8 mouse cellular contexts compared by ENCODE assay signal in genomic region chr6:41605794-41606104, GRCm38 (mm10). TPM values are rescaled to one million over a fixed set of nuclear protein-coding genes. Genes with fewer than 3 reads are reported as not detected.
DNase-seq lines count a peak whose midpoint lies in the region; ATAC-seq and TF ChIP-seq lines count a peak whose summit lies in the region.

No protein-coding gene starts in this region.

- peak overlapping the region; percentile 99 for H3K4me2 ChIP-seq in heart, embryonic 16.5 days (ENCODE audit: low read depth, low read length)

- peak overlapping the region; percentile 74 for H3K9ac ChIP-seq in heart, embryonic 16.5 days (ENCODE audit: low read length)
- peak overlapping the region; percentile 71 for H3K9ac ChIP-seq in MEL (ENCODE audit: control insufficient read depth, low read depth, low read length, poor library complexity, severe bottlenecking)

- peak overlapping the region; percentile 71 for H3K4me3 ChIP-seq in heart, embryonic 16.5 days (ENCODE audit: low read length)
- peak overlapping the region; percentile 82 to 83 for H3K4me3 ChIP-seq in MEL (ENCODE audit: control insufficient read depth in 1 of 2, insufficient read depth in 1 of 2, low read depth in 2 of 2, low read length in 2 of 2)
- peak overlapping the region; percentile 73 for H3K4me3 ChIP-seq in hindbrain, embryonic 10.5 days
- H3K4me3 ChIP-seq in midbrain, embryonic 10.5 days: peak overlapping the region; percentile 65

- ATAC-seq in heart, embryonic 16.5 days (replicated peaks; ENCODE audit: extremely low read depth, insufficient read depth, low FRiP score): peak; percentile 10

- under 1% methylated on average over 7 of the region's 7 CpGs for WGBS in heart, embryonic 16.5 days
- WGBS in hindbrain, embryonic 10.5 days: 0% methylated on average over 7 of the region's 7 CpGs
- 1% methylated on average over 7 of the region's 7 CpGs for WGBS in midbrain, embryonic 10.5 days

- TF ChIP-seq POLR2A in MEL (IDR thresholded peaks at IDR 0.05; ENCODE audit: control insufficient read depth in 1 of 2, insufficient read depth in 1 of 2, low read depth in 1 of 2, low read length in 2 of 2, poor library complexity in 1 of 2): no peak

- no peaks in the 10 kb centered on the region; the same call in 1 of the 2 replicates for H3K79me2 ChIP-seq in MEL (ENCODE audit: control insufficient read depth, insufficient read depth, low read length, poor library complexity)

- peaks cover 8% of the 10 kb centered on the region for H3K27me3 ChIP-seq in heart, embryonic 16.5 days (ENCODE audit: control insufficient read depth, insufficient read depth, low read length)
- H3K27me3 ChIP-seq in MEL (ENCODE audit: control insufficient read depth in 1 of 2, insufficient read depth in 2 of 2, low read length in 2 of 2): peaks cover 0 to under 1% of the 10 kb centered on the region in 2 experiments; a peak in 2 of 4 replicates
- peaks cover 9% of the 10 kb centered on the region for H3K27me3 ChIP-seq in hindbrain, embryonic 10.5 days (ENCODE audit: insufficient read depth, poor library complexity, severe bottlenecking)
- peaks cover 7% of the 10 kb centered on the region for H3K27me3 ChIP-seq in midbrain, embryonic 10.5 days (ENCODE audit: low read depth, poor library complexity, severe bottlenecking)

- H3K4me1 ChIP-seq in heart, embryonic 16.5 days (ENCODE audit: control insufficient read depth, insufficient read depth, low read length): peaks cover 4% of the 10 kb centered on the region; the same call in 1 of the 2 replicates
- no peaks in the 10 kb centered on the region for H3K4me1 ChIP-seq in MEL (ENCODE audit: control insufficient read depth in 1 of 2, insufficient read depth in 2 of 2, low read length in 2 of 2)
- H3K4me1 ChIP-seq in hindbrain, embryonic 10.5 days (replicated peaks): peaks cover 12% of the 10 kb centered on the region
- peaks cover 16% of the 10 kb centered on the region for H3K4me1 ChIP-seq in midbrain, embryonic 10.5 days

- intact Hi-C loops in heart, postnatal 10 days (cut with DNase I): loop anchor here (10.0 kb wide), 1 partner anchor 659 kb away; the partner anchor contains the start of genes Casp2 and Tmem139
- intact Hi-C loops in gastrocnemius, postnatal 14 days (cut with DNase I; ENCODE audit: low total_unique reads): no loop called here

- no peak for TF ChIP-seq EP300 in MEL (IDR thresholded peaks at IDR 0.05; ENCODE audit: low read depth in 1 of 2, low read length in 2 of 2)

- no peak for DNase-seq in heart, postnatal 10 days
- no peak for DNase-seq in MEL (ENCODE audit: low read depth, low spot score)
- DNase-seq in hindbrain, embryonic 10.5 days (ENCODE audit: low spot score): no peak
- DNase-seq in midbrain, embryonic 10.5 days (ENCODE audit: low spot score): no peak
- no peak for DNase-seq in cerebellum, postnatal 10 days
- DNase-seq in thymus, postnatal 0 days (ENCODE audit: low spot score): no peak
- no peak for DNase-seq in gastrocnemius, postnatal 14 days

- H3K36me3 ChIP-seq in heart, embryonic 16.5 days (ENCODE audit: control insufficient read depth, insufficient read depth): no peaks in the 10 kb centered on the region
- no peaks in the 10 kb centered on the region for H3K36me3 ChIP-seq in MEL (ENCODE audit: control insufficient read depth in 1 of 2, insufficient read depth in 2 of 2, low read length in 2 of 2)
- H3K36me3 ChIP-seq in hindbrain, embryonic 10.5 days: no peaks in the 10 kb centered on the region
- no peaks in the 10 kb centered on the region for H3K36me3 ChIP-seq in midbrain, embryonic 10.5 days

- no peaks in the 10 kb centered on the region for H3K9me3 ChIP-seq in heart, embryonic 16.5 days (replicated peaks; ENCODE audit: control insufficient read depth, low read length)
- H3K9me3 ChIP-seq in MEL (replicated peaks; ENCODE audit: insufficient read depth, low read length): no peaks in the 10 kb centered on the region
- H3K9me3 ChIP-seq in hindbrain, embryonic 10.5 days: no peaks in the 10 kb centered on the region
- no peaks in the 10 kb centered on the region for H3K9me3 ChIP-seq in midbrain, embryonic 10.5 days (replicated peaks)

- no peak overlapping the region for H3K27ac ChIP-seq in heart, embryonic 16.5 days (ENCODE audit: low read length)
- no peak overlapping the region for H3K27ac ChIP-seq in MEL (ENCODE audit: control insufficient read depth, low read depth, low read length)
- peak overlapping the region; percentile 95 for H3K27ac ChIP-seq in hindbrain, embryonic 10.5 days
- H3K27ac ChIP-seq in midbrain, embryonic 10.5 days (replicated peaks): peak overlapping the region; percentile 90

- no peak for TF ChIP-seq RAD21 in MEL (IDR thresholded peaks at IDR 0.05; ENCODE audit: low read depth, low read length)

- TF ChIP-seq CTCF in MEL (IDR thresholded peaks at IDR 0.05 in 2 of 3, conservative IDR thresholded peaks at IDR 0.05 in 1 of 3; ENCODE audit: control insufficient read depth in 1 of 3, insufficient read depth in 1 of 3, low read depth in 2 of 3, low read length in 3 of 3, poor library complexity in 1 of 3, severe bottlenecking in 1 of 3): no peak

TF ChIP-seq in MEL, 35 proteins besides CTCF, POLR2A, EP300 and RAD21:
- TF ChIP-seq ZC3H11A (IDR thresholded peaks at IDR 0.05; ENCODE audit: low read depth, low read length) (no peak), MAFK (IDR thresholded peaks at IDR 0.05; ENCODE audit: borderline replicate concordance, low read depth, low read length) (no peak), GABPA (IDR thresholded peaks at IDR 0.05; ENCODE audit: low read depth, low read length) (no peak), MAX (IDR thresholded peaks at IDR 0.05; ENCODE audit: low read length) (no peak), TCF12 (IDR thresholded peaks at IDR 0.05; ENCODE audit: low read depth, low read length) (no peak), POLR2AphosphoS2 (IDR thresholded peaks at IDR 0.05; ENCODE audit: low read length) (no peak), RCOR1 (IDR thresholded peaks at IDR 0.05; ENCODE audit: low read depth, low read length) (no peak), NELFE (IDR thresholded peaks at IDR 0.05; ENCODE audit: low read depth, low read length) (no peak), SMC3 (IDR thresholded peaks at IDR 0.05; ENCODE audit: low read depth, low read length) (no peak)

RNA-seq across cellular contexts. Expression of gene Ephb6, which starts 0.5 kb away (rescaled TPM):
- polyA plus RNA-seq in heart, embryonic 16.5 days (2015; fragmentation: Nextera tagmentation; extraction: Ambion mirVana): 5.4 and 6.5 TPM in 2 replicates
- total RNA-seq in heart, postnatal 10 days (2021): 1 to 10 TPM; 2.4 to 3.0 TPM
- 0.88 and 1.0 TPM in 2 replicates for total RNA-seq in MEL (2012; rRNA removed)
- polyA plus RNA-seq in MEL (2012; ENCODE audit: insufficient read depth in 1 of 2, insufficient read length in 2 of 2, low read depth in 1 of 2, low replicate concordance in 2 of 2, missing spikeins in 1 of 2): 1 to 10 TPM in 1 of 2 experiments, not detected in 1; 5.2 TPM
- 13.4 and 13.9 TPM in 2 replicates for polyA plus RNA-seq in hindbrain, embryonic 10.5 days (2016; fragmentation: Nextera tagmentation; extraction: Ambion mirVana)
- 13.9 and 17.0 TPM in 2 replicates for polyA plus RNA-seq in midbrain, embryonic 10.5 days (2016; fragmentation: Nextera tagmentation; extraction: Ambion mirVana)
- polyA plus RNA-seq in thymus, postnatal 0 days (2015; fragmentation: Nextera tagmentation; extraction: Ambion mirVana): 81.3 and 84.2 TPM in 2 replicates
- total RNA-seq in gastrocnemius, postnatal 14 days (2021): 1 to 10 TPM; 1.2 to 2.5 TPM

RNA-seq across cellular contexts. Expression of gene Trpv6, which starts 30.5 kb away (rescaled TPM):
- polyA plus RNA-seq in heart, embryonic 16.5 days (2015; fragmentation: Nextera tagmentation; extraction: Ambion mirVana): 0.09 and 0.31 TPM in 2 replicates
- not detected for total RNA-seq in heart, postnatal 10 days (2021)
- total RNA-seq in MEL (2012; rRNA removed): not detected in 2 replicates
- polyA plus RNA-seq in MEL (2012; ENCODE audit: insufficient read depth in 1 of 2, insufficient read length in 2 of 2, low read depth in 1 of 2, low replicate concordance in 2 of 2, missing spikeins in 1 of 2): not detected
- 0.25 and 0.41 TPM in 2 replicates for polyA plus RNA-seq in hindbrain, embryonic 10.5 days (2016; fragmentation: Nextera tagmentation; extraction: Ambion mirVana)
- 0.10 and 0.27 TPM in 2 replicates for polyA plus RNA-seq in midbrain, embryonic 10.5 days (2016; fragmentation: Nextera tagmentation; extraction: Ambion mirVana)
- polyA plus RNA-seq in thymus, postnatal 0 days (2015; fragmentation: Nextera tagmentation; extraction: Ambion mirVana): 0.64 and 1.1 TPM in 2 replicates
- not detected for total RNA-seq in gastrocnemius, postnatal 14 days (2021)

Comparison
In these comparisons a context has a peak if more than half of its experiments do, and no peak if none do; other contexts are left out.
1. H3K27ac ChIP-seq: peak in hindbrain, embryonic 10.5 days (single experiment) and midbrain, embryonic 10.5 days (single experiment); none in heart, embryonic 16.5 days (single experiment) and MEL (single experiment).
2. Peak in every context shown above with its lines, with median percentiles within 50 percentile points of each other: H3K4me3 ChIP-seq.